Mouse (Mus musculus) CH12.LX (cell line): ENCODE results near the gene Avl9. TPM values are rescaled to one million over a fixed set of nuclear protein-coding genes. Genes with fewer than 3 reads are reported as not detected.

Experiments
- DNase-seq: peaks from one replicate; pipeline ENCODE4 v3.0.0-alpha.2; 2013; ENCODE audit errors: extremely low read depth
- H3K27ac ChIP-seq: 2 replicates; pipeline ENCODE4 v1.5.1; 2012; ENCODE audit warnings: low read depth, mild to moderate bottlenecking, control low read depth, moderate library complexity; ENCODE audit not compliant: insufficient read depth
- H3K27me3 ChIP-seq: replicated peaks from 2 replicates; pipeline ENCODE3; 2012; ENCODE audit warnings: inconsistent platforms
- H3K36me3 ChIP-seq, 2 experiments: replicated peaks in 1 of 2; 2 replicates each; pipeline versions ENCODE3 to v1.6.1; 2012; ENCODE audit warnings: inconsistent platforms in 1 of 2, low read length in 1 of 2, mild to moderate bottlenecking in 1 of 2, mixed read lengths in 1 of 2, moderate library complexity in 1 of 2; ENCODE audit not compliant: control insufficient read depth in 1 of 2, insufficient read depth in 1 of 2
- H3K4me1 ChIP-seq, 2 experiments: 2 replicates each; pipeline ENCODE4 v1.6.1; 2012; ENCODE audit warnings: inconsistent platforms in 1 of 2, moderate library complexity in 1 of 2; ENCODE audit not compliant: insufficient read depth in 2 of 2, control insufficient read depth in 1 of 2
- H3K4me2 ChIP-seq: 2 replicates; pipeline ENCODE4 v1.6.1; 2012; ENCODE audit warnings: low read depth, mild to moderate bottlenecking, control low read depth; ENCODE audit not compliant: poor library complexity, insufficient read depth, severe bottlenecking
- H3K4me3 ChIP-seq, 3 experiments: fragments of 150-350 bp in 1 of 3; sonication (generic) in 1 of 3; replicated peaks in 1 of 3; 2 replicates each; pipeline versions ENCODE3 to v1.5.1; 2011 to 2012; ENCODE audit warnings: low read depth in 2 of 3, low read length in 2 of 3, mild to moderate bottlenecking in 2 of 3, moderate library complexity in 2 of 3, control low read depth in 1 of 3, improper control_type of control experiment in 1 of 3, inconsistent platforms in 1 of 3, mixed read lengths in 1 of 3; ENCODE audit not compliant: poor library complexity in 1 of 3
- H3K79me2 ChIP-seq: replicated peaks from 2 replicates; pipeline ENCODE4 v1.6.1; 2012; ENCODE audit warnings: mild to moderate bottlenecking, moderate library complexity; ENCODE audit not compliant: control insufficient read depth, poor library complexity, insufficient read depth, severe bottlenecking; ENCODE audit errors: extremely low read depth
- H3K9ac ChIP-seq: 2 replicates; pipeline ENCODE4 v1.6.1; 2012; ENCODE audit warnings: low read depth, mild to moderate bottlenecking, control low read depth, moderate library complexity; ENCODE audit not compliant: insufficient read depth
- H3K9me3 ChIP-seq: replicated peaks from 2 replicates; pipeline ENCODE3; 2012; ENCODE audit warnings: low read length, inconsistent platforms, mixed read lengths
- BHLHE40 ChIP-seq: IDR thresholded peaks from 2 replicates; pipeline ENCODE4 v1.6.1; 2011; ENCODE audit warnings: mild to moderate bottlenecking, low read depth, low read length, improper control_type of control experiment
- CTCF ChIP-seq, 2 experiments: IDR thresholded peaks in 1 of 2; conservative IDR thresholded peaks in 1 of 2; 2 replicates each; pipeline ENCODE4 v1.5.1; 2011 to 2012; ENCODE audit warnings: low read depth in 2 of 2, low read length in 2 of 2, improper control_type of control experiment in 1 of 2, inconsistent platforms in 1 of 2, mild to moderate bottlenecking in 1 of 2, moderate library complexity in 1 of 2
- ELF1 ChIP-seq: IDR thresholded peaks from 2 replicates; pipeline ENCODE4 v1.6.1; 2014; ENCODE audit warnings: low read depth, mild to moderate bottlenecking, inconsistent platforms, low read length, improper control_type of control experiment
- ETS1 ChIP-seq: conservative IDR thresholded peaks from 2 replicates; pipeline ENCODE4 v1.6.1; 2012; ENCODE audit warnings: low read depth, mild to moderate bottlenecking, inconsistent platforms, low read length, improper control_type of control experiment, moderate library complexity
- GABPA ChIP-seq: IDR thresholded peaks from 2 replicates; pipeline ENCODE4 v1.6.1; 2012; ENCODE audit warnings: low read depth, low read length, improper control_type of control experiment, inconsistent platforms; ENCODE audit not compliant: insufficient replicate concordance
- IRF4 ChIP-seq: IDR thresholded peaks from 2 replicates; pipeline ENCODE4 v1.6.1; 2014; ENCODE audit warnings: low read depth, mild to moderate bottlenecking, inconsistent platforms, low read length, improper control_type of control experiment
- JUND ChIP-seq: conservative IDR thresholded peaks from 2 replicates; pipeline ENCODE4 v1.6.1; 2011; ENCODE audit warnings: low read depth, low read length, improper control_type of control experiment
- MAFK ChIP-seq: IDR thresholded peaks from 2 replicates; pipeline ENCODE4 v1.6.1; 2011; ENCODE audit warnings: low read length, improper control_type of control experiment; ENCODE audit not compliant: insufficient replicate concordance
- MAX ChIP-seq: IDR thresholded peaks from 2 replicates; pipeline ENCODE4 v1.6.1; 2011; ENCODE audit warnings: low read length, improper control_type of control experiment
- MAZ ChIP-seq: IDR thresholded peaks from 2 replicates; pipeline ENCODE4 v1.6.1; 2012; ENCODE audit warnings: low read depth, mild to moderate bottlenecking, inconsistent platforms, low read length, improper control_type of control experiment, moderate library complexity
- MXI1 ChIP-seq: IDR thresholded peaks from 2 replicates; pipeline ENCODE4 v1.6.1; 2011; ENCODE audit warnings: mild to moderate bottlenecking, low read depth, low read length, improper control_type of control experiment
- MYC ChIP-seq: IDR thresholded peaks from 2 replicates; pipeline ENCODE4 v1.6.1; 2011; ENCODE audit warnings: low read depth, mild to moderate bottlenecking, improper control_type of control experiment, low read length
- NELFE ChIP-seq: IDR thresholded peaks from 2 replicates; pipeline ENCODE4 v1.6.1; 2011; ENCODE audit warnings: low read depth, low read length, improper control_type of control experiment
- RCOR1 ChIP-seq: conservative IDR thresholded peaks from 2 replicates; pipeline ENCODE4 v1.6.1; 2012; ENCODE audit warnings: low read depth, mild to moderate bottlenecking, inconsistent platforms, low read length, improper control_type of control experiment
- SMC3 ChIP-seq: IDR thresholded peaks from 2 replicates; pipeline ENCODE4 v1.6.1; 2011; ENCODE audit warnings: low read depth, low read length, improper control_type of control experiment
- TBP ChIP-seq: conservative IDR thresholded peaks from 2 replicates; pipeline ENCODE4 v1.6.1; 2011; ENCODE audit warnings: low read depth, low read length, improper control_type of control experiment
- TCF12 ChIP-seq: IDR thresholded peaks from 2 replicates; pipeline ENCODE4 v1.6.1; 2014; ENCODE audit warnings: low read depth, mild to moderate bottlenecking, inconsistent platforms, low read length, improper control_type of control experiment
- ZC3H11A ChIP-seq: IDR thresholded peaks from 2 replicates; pipeline ENCODE4 v1.6.1; 2012; ENCODE audit warnings: low read depth, mild to moderate bottlenecking, inconsistent platforms, low read length, improper control_type of control experiment
- ZMIZ1 ChIP-seq: IDR thresholded peaks from 2 replicates; pipeline ENCODE4 v1.6.1; 2012; ENCODE audit warnings: low read depth, mild to moderate bottlenecking, inconsistent platforms, low read length, improper control_type of control experiment
- dilution Hi-C: fragments of 300-500 bp; cut with MboI; formaldehyde crosslinking; loops from 2 replicates; pipeline ENCODE4 v1.14.3; 2020; ENCODE audit warnings: low sequenced_read_pairs; ENCODE audit not compliant: extremely low pct_unique_long_range_greater_than_20kb, extremely low pct_ligation_motif_present
- in situ Hi-C: fragments of 300-500 bp; cut with MboI; formaldehyde crosslinking; loops from 3 replicates; pipeline ENCODE4 v1.14.3; 2019; ENCODE audit warnings: low sequenced_read_pairs, low pct_ligation_motif_present, low pct_unique_long_range_greater_than_20kb, mixed read lengths
- polyA plus RNA-seq: library from polyadenylated mRNA; unstranded; fragments of >175 nt; gene quantifications from 2 replicates; pipeline ENCODE4 v1.2.1, GENCODE M21; 2012; ENCODE audit warnings: low read depth; ENCODE audit not compliant: insufficient read length
- total RNA-seq, 2 experiments: library from RNA; depleted of rRNA; stranded (reverse); fragments of 300-350 nt in 1 of 2; fragments of >200 nt in 1 of 2; gene quantifications; 2 replicates each; pipeline ENCODE4 v1.2.3; 2012 to 2014

The Avl9 gene
- total and polyA plus RNA-seq, 3 experiments, result 12.8 to 20.4 (median 13.1) TPM

GRCm38 (mm10) chr6:56765696-56766095 is 51.0 kb downstream of the Avl9 start:
- DNase-seq, result no peak
- no peak overlapping the region for H3K27ac ChIP-seq
- peaks cover 0 to 30% of the 10 kb centered on the region in 2 experiments for H3K36me3 ChIP-seq
- no peak overlapping the region for H3K4me3 ChIP-seq
- dilution Hi-C loops (no loop called here), in situ Hi-C loops (no loop called here)
- H3K9me3 ChIP-seq, result no peaks in the 10 kb centered on the region
- H3K4me2 ChIP-seq, result peak overlapping the region; percentile 8; the same call in 1 of the 2 replicates
- no peak overlapping the region for H3K9ac ChIP-seq
- TF ChIP-seq BHLHE40 (no peak), JUND (no peak), SMC3 (no peak), GABPA (no peak), CTCF (conservative IDR thresholded peaks at IDR 0.05 in 1 of 2, IDR thresholded peaks at IDR 0.05 in 1 of 2; ENCODE audit: low read depth in 2 of 2, low read length in 2 of 2) (no peak), MAFK (no peak), TCF12 (no peak)
- no peaks in the 10 kb centered on the region for H3K79me2 ChIP-seq
- no peaks in the 10 kb centered on the region for H3K27me3 ChIP-seq
- H3K4me1 ChIP-seq, result peaks cover 7 to 23% of the 10 kb centered on the region in 2 experiments

GRCm38 (mm10) chr6:56775816-56776215 is 61.1 kb downstream of the Avl9 start:
- in situ Hi-C loops, result no loop called here
- DNase-seq, result no peak
- no peak for TF ChIP-seq TCF12
- TF ChIP-seq TBP, result no peak
- no peak for TF ChIP-seq CTCF (conservative IDR thresholded peaks at IDR 0.05 in 1 of 2, IDR thresholded peaks at IDR 0.05 in 1 of 2; ENCODE audit: low read depth in 2 of 2, low read length in 2 of 2)
- no peak for TF ChIP-seq MXI1
- no peak for TF ChIP-seq MAX
- TF ChIP-seq RCOR1, result no peak
- no peak for TF ChIP-seq NELFE
- TF ChIP-seq MYC, result no peak
- no peak for TF ChIP-seq ZC3H11A
- TF ChIP-seq ETS1, result no peak
- TF ChIP-seq ZMIZ1, result no peak
- no peak for TF ChIP-seq ELF1
- no peak for TF ChIP-seq IRF4
- no peak for TF ChIP-seq MAZ
- Histone ChIP-seq H3K4me3 (no peak overlapping the region), H3K27ac (no peak overlapping the region), H3K27me3 (no peaks in the 10 kb centered on the region), H3K4me2 (no peak overlapping the region), H3K9me3 (peaks cover 5% of the 10 kb centered on the region), H3K36me3 (peaks cover 25 to 55% of the 10 kb centered on the region in 2 experiments), H3K9ac (no peak overlapping the region), H3K4me1 (no peaks in the 10 kb centered on the region), H3K79me2 (peaks cover 4% of the 10 kb centered on the region; the same call in 1 of the 2 replicates)
- dilution Hi-C loops, result no loop called here
